Mouse (Mus musculus) hindbrain, embryonic 12.5 days (tissue): ENCODE measurements at regions not wholly inside any gene's neighbourhood (a gene's known extent, or its start where the extent isn't known, plus 50 kb on each side); places are given as distances from the start of the nearest gene placed in this dataset.

Source experiments
- ATAC-seq: fragments of 200-750 bp; cut with Nextera tagmentation; 2 replicates; pipeline ENCODE4 v1.8.0; 2017; ENCODE audit warnings: moderate TSS enrichment; ENCODE audit not compliant: low FRiP score
- H3K27ac ChIP-seq: fragments of 300-500 bp; sonication (generic); 2 replicates; pipeline ENCODE4 v1.5.1; 2016; ENCODE audit warnings: mild to moderate bottlenecking
- H3K27me3 ChIP-seq: fragments of 300-500 bp; sonication (generic); 2 replicates; pipeline ENCODE4 v1.6.1; 2016; ENCODE audit warnings: mild to moderate bottlenecking
- H3K36me3 ChIP-seq: fragments of 300-500 bp; sonication (generic); 2 replicates; pipeline ENCODE4 v1.6.1; 2016; ENCODE audit warnings: mild to moderate bottlenecking
- H3K4me1 ChIP-seq: fragments of 300-500 bp; sonication (generic); 2 replicates; pipeline ENCODE4 v1.6.1; 2016
- H3K4me2 ChIP-seq: fragments of 300-500 bp; sonication (generic); replicated peaks from 2 replicates; pipeline ENCODE4 v1.6.1; 2016; ENCODE audit warnings: mild to moderate bottlenecking
- H3K4me3 ChIP-seq: fragments of 300-500 bp; sonication (generic); 2 replicates; pipeline ENCODE4 v1.5.1; 2016; ENCODE audit warnings: mild to moderate bottlenecking
- H3K9ac ChIP-seq: fragments of 300-500 bp; sonication (generic); 2 replicates; pipeline ENCODE4 v1.6.1; 2016; ENCODE audit warnings: mild to moderate bottlenecking, moderate library complexity
- H3K9me3 ChIP-seq: fragments of 300-500 bp; sonication (generic); replicated peaks from 2 replicates; pipeline ENCODE4 v1.6.1; 2016; ENCODE audit warnings: mild to moderate bottlenecking
- WGBS: fragments of 180-500 bp; shearing (Covaris S2); methylation state at CpG from one replicate; pipeline ENCODE4 v1.1.7; 2016; 5-methylcytosine and 5-hydroxymethylcytosine counted together

DNA sequence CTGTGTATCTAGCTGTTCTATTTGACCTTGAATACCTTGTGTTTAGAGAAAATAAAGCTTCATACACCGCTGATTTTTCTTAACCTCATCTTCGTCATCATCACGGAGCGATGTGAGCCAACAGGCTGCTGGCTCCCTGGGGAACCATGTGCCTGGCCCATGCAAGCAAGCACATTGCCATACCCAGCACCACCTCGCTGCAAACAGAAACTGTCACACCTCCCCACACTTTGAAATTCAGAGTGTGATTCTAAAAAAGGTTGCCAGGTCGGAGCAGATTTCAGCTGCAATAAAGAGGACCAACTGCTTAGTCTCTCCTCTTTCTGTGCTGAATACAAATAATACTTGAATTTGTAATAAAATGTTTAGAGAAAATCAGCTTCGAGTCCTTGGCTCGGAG, 54.0 kb upstream of the Ptprt start:
- no peaks in the 10 kb centered on the region for H3K36me3 ChIP-seq
- H3K9me3 ChIP-seq, result no peaks in the 10 kb centered on the region
- H3K27me3 ChIP-seq, result no peaks in the 10 kb centered on the region
- no peak overlapping the region for H3K4me2 ChIP-seq
- no peaks in the 10 kb centered on the region for H3K4me1 ChIP-seq
- no peak overlapping the region for H3K4me3 ChIP-seq
- no peak for ATAC-seq
- no peak overlapping the region for H3K27ac ChIP-seq
- 85% methylated on average over 8 of the region's 8 CpGs for WGBS
- no peak overlapping the region for H3K9ac ChIP-seq

- H3K4me3 ChIP-seq, result no peak overlapping the region
- no peaks in the 10 kb centered on the region for H3K27me3 ChIP-seq
- WGBS, result 66% methylated on average over 1 of the region's 1 CpGs
- no peaks in the 10 kb centered on the region for H3K9me3 ChIP-seq
- no peaks in the 10 kb centered on the region for H3K36me3 ChIP-seq
- no peak overlapping the region for H3K9ac ChIP-seq
- no peak overlapping the region for H3K27ac ChIP-seq
- no peaks in the 10 kb centered on the region for H3K4me1 ChIP-seq
- no peak overlapping the region for H3K4me2 ChIP-seq
- no peak for ATAC-seq
These were observed 52.0 kb upstream of the Ptprt start for GRCm38 (mm10) chr2:162712972-162713371.

DNA sequence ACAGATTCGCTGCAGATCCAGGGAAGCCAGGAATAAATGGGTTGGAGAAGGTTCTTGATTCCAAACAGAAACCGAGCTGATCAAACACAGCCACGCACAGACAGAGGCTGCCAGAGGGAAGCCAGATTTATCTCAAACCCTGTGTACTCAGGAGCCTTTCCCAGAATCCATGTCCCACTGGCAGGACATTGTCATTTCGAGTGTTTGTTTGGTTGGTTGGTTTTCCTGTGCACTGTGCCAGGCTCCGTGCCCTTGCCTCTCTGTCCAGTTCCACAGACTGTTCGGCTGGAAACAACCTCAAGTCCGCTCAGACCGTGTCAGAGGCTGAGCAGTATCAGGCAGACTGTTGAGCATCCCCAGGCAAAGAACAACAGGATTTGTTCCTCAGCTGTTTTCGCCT, 51.4 kb upstream of the Ptprt start:
- Histone ChIP-seq H3K4me3 (no peak overlapping the region), H3K9me3 (no peaks in the 10 kb centered on the region), H3K27ac (no peak overlapping the region), H3K9ac (no peak overlapping the region), H3K36me3 (no peaks in the 10 kb centered on the region), H3K27me3 (no peaks in the 10 kb centered on the region), H3K4me2 (no peak overlapping the region), H3K4me1 (no peaks in the 10 kb centered on the region)
- ATAC-seq, result no peak
- WGBS, result 89% methylated on average over 9 of the region's 9 CpGs
